Mouse (Mus musculus) forelimb bud, embryonic 11.5 days (tissue): ENCODE data around the gene Prf1.
A peak's percentile ranks its signal among the peaks of the same experiment; 100 is the strongest.

ENCODE experiments used
- DNase-seq: peaks from one replicate; pipeline ENCODE4 v3.0.0-alpha.2; 2012; ENCODE audit warnings: low read depth, low spot score

The Prf1 gene

GRCm38 (mm10) chr10:61337665-61338064 is 40.0 kb downstream of the Prf1 start:
- DNase-seq = no peak

DNA sequence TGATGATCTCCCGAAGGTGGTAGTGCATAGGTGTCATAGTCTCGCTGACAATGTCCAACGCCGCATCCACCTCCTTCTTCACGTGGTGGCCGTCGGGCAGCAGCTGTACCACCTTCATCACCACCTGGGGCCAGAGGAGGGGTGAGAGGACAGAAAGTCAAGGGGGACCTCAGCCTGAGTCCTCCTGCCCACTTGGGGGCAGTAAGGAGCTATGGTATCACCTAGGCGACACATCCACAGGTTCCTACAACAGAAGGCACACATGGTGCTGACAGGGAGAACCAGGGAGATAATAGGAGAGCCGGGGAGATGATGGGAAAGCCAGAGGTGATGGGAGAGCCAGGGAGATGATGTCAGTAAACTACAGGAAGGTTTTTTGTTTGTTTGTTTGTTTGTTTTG is 41.6 kb downstream of the Prf1 start:
- no peak for DNase-seq

- DNase-seq = no peak
Observed at GRCm38 (mm10) chr10:61340247-61340646, 42.6 kb downstream of the Prf1 start.

DNA sequence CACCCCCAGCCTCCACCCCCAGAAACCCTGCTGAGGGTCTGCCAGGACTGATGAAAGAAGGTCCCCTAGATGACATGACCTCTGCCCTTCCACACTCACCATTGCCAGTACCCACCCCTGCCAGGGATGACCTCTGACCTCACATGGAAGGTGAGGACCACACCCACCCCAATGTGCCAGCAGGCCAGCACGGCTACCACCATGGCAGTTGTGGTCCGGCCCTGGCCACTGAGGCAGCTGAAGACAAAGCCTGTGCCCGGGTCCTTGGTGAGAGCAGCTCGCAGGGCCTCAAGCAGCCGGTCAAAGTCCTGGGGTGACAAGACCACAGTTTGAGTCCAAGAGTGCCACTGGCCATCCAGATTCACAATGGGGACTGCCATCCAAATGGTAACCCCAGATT is 43.4 kb downstream of the Prf1 start:
- no peak for DNase-seq

DNA sequence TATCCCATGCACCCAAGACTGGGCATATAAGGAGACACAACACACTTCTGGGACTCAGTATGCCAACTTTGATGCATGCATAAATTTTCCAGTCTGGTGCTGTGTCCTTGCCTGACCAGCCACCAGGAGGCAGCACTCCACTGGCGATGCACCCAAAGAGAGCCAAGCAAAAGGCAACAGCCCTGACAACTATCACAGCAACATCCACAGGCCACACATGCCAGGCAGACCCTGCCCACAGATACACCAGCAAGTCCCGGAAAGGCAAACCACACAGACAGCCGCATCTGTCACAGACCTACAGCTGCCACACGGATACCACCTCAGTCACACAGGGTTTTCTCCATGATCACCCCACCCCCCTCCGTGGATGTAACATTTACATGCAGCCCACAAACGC is 43.9 kb downstream of the Prf1 start:
- peak; percentile 58 for DNase-seq

GRCm38 (mm10) chr10:61342750-61343149 is 45.1 kb downstream of the Prf1 start:
- no peak for DNase-seq

DNA sequence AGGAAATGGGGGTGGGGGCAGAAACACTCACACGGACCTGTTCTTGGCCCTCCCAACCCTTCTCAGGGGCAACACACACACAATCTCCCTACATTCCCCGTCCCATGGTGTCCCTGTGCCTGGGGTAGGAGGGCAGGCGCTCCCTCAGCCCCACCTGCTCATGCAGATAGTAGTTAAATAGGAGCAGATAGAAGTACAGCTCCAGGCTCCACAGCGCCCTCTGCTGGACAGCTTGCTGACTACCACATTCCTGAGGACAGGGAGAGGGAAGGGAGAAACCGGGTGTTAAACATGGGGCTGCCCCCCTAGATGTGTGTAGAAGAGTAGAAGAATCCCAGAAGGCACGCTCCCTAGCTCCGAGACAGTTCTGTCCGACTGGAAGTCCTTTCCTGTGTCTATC is 46.3 kb downstream of the Prf1 start:
- peak; percentile 48 for DNase-seq

- DNase-seq = no peak
Observed at GRCm38 (mm10) chr10:61345179-61345578, 47.5 kb downstream of the Prf1 start.

DNA sequence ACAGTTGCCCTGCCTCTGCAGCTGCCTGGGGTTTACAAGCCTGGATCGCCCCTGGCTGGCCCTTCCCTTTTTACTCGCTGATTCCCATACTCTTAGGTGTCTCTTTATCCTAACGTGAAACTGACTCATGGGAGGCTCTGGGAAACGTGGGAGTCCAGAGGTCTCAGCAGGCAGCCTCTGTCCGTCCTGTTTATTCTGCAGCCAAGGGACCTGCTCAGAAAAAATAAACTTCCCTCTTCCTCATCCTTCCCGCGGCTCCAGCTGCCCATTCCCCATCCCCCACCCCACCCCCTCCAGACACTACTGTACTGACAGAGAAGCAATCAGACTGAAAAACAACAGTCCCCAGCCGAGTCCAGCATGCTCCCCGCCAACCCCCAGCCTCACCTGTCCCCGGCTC is 48.7 kb downstream of the Prf1 start:
- no peak for DNase-seq

GRCm38 (mm10) chr10:61351216-61351615 is 53.6 kb downstream of the Prf1 start:
- no peak for DNase-seq
